Mouse (Mus musculus): ENCODE measurements at regions not wholly inside any gene's neighbourhood (a gene's known extent, or its start where the extent isn't known, plus 50 kb on each side); places are given as distances from the start of the nearest gene placed in this dataset.
"Not testable (repeated sequence)": the region's sequence is repeated elsewhere in the genome, so short reads cannot be mapped to it uniquely, and the experiment has no call there.

- Histone ChIP-seq H3K4me3 (ENCODE audit: low read depth, low read length) (no peak overlapping the region), H3K27me3 (replicated peaks; ENCODE audit: control insufficient read depth, insufficient read depth, low read length) (no peaks in the 10 kb centered on the region; the same call in 1 of the 2 replicates), H3K27ac (ENCODE audit: low read depth) (no peak overlapping the region), H3K9ac (ENCODE audit: low read length) (no peak overlapping the region), H3K4me2 (ENCODE audit: low read length) (no peak overlapping the region), H3K36me3 (ENCODE audit: control insufficient read depth, insufficient read depth, low read length) (no peaks in the 10 kb centered on the region), H3K9me3 (ENCODE audit: control insufficient read depth, low read length) (no peaks in the 10 kb centered on the region), H3K4me1 (replicated peaks; ENCODE audit: control insufficient read depth, insufficient read depth, low read length) (no peaks in the 10 kb centered on the region)
- ATAC-seq (replicated peaks; ENCODE audit: low FRiP score, low TSS enrichment, low read depth) (no peak), DNase-seq (ENCODE audit: low spot score) (no peak)
- 76% methylated on average over 2 of the region's 2 CpGs for WGBS
These were observed 88.3 kb upstream of the Tmem28 start for GRCm38 (mm10) chrX:99732526-99732925.

GRCm38 (mm10) chrX:99725101-99725500, 95.7 kb upstream of the Tmem28 start:
- no peak for DNase-seq (ENCODE audit: low spot score)
- no peak overlapping the region for H3K27ac ChIP-seq (ENCODE audit: low read depth)
- no peak for ATAC-seq (replicated peaks; ENCODE audit: low FRiP score, low TSS enrichment, low read depth)
- no peak overlapping the region for H3K9ac ChIP-seq (ENCODE audit: low read length)
- H3K27me3 ChIP-seq (replicated peaks; ENCODE audit: control insufficient read depth, insufficient read depth, low read length), result no peaks in the 10 kb centered on the region
- 0% methylated on average over 1 of the region's 1 CpGs for WGBS
- H3K36me3 ChIP-seq (ENCODE audit: control insufficient read depth, insufficient read depth, low read length), result no peaks in the 10 kb centered on the region
- H3K4me3 ChIP-seq (ENCODE audit: low read depth, low read length), result no peak overlapping the region
- H3K9me3 ChIP-seq (ENCODE audit: control insufficient read depth, low read length), result no peaks in the 10 kb centered on the region
- no peaks in the 10 kb centered on the region for H3K4me1 ChIP-seq (replicated peaks; ENCODE audit: control insufficient read depth, insufficient read depth, low read length)
- no peak overlapping the region for H3K4me2 ChIP-seq (ENCODE audit: low read length)

GRCm38 (mm10) chrX:99695366-99695765, 125.5 kb upstream of the Tmem28 start:
- no peaks in the 10 kb centered on the region for H3K9me3 ChIP-seq (ENCODE audit: control insufficient read depth, low read length)
- peaks cover 8% of the 10 kb centered on the region; the same call in 1 of the 2 replicates for H3K27me3 ChIP-seq (replicated peaks; ENCODE audit: control insufficient read depth, insufficient read depth, low read length)
- no peak overlapping the region for H3K4me2 ChIP-seq (ENCODE audit: low read length)
- no peak overlapping the region for H3K9ac ChIP-seq (ENCODE audit: low read length)
- H3K4me1 ChIP-seq (replicated peaks; ENCODE audit: control insufficient read depth, insufficient read depth, low read length), result no peaks in the 10 kb centered on the region
- ATAC-seq (replicated peaks; ENCODE audit: low FRiP score, low TSS enrichment, low read depth) (no peak), DNase-seq (ENCODE audit: low spot score) (no peak)
- no peak overlapping the region for H3K27ac ChIP-seq (ENCODE audit: low read depth)
- no peaks in the 10 kb centered on the region for H3K36me3 ChIP-seq (ENCODE audit: control insufficient read depth, insufficient read depth, low read length)
- WGBS, result 58% methylated on average over 4 of the region's 4 CpGs
- no peak overlapping the region for H3K4me3 ChIP-seq (ENCODE audit: low read depth, low read length)

DNA sequence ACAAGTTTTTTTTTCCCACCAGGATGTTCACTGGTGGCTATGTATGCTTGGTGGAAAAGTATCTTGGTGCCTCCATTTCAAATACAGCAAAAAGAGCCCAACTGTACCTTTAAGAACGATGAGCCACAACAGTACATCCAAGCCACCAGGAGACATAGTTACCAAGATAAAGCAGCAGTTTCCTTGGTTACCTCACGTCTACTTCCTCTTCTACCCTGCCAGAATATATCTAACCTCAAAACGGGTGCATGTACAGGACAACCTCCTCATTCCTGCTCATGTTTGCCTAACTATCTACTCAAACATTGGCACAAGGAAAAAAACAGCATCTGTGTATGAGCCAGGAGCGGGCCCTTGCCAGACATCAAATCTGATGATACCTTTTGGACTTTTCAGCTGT, 129.8 kb upstream of the Tmem28 start:
- no peak overlapping the region for H3K9ac ChIP-seq (ENCODE audit: low read length)
- no peak overlapping the region for H3K27ac ChIP-seq (ENCODE audit: low read depth)
- peaks cover 15% of the 10 kb centered on the region; the same call in 1 of the 2 replicates for H3K27me3 ChIP-seq (replicated peaks; ENCODE audit: control insufficient read depth, insufficient read depth, low read length)
- H3K4me2 ChIP-seq (ENCODE audit: low read length), result no peak overlapping the region
- WGBS, result 52% methylated on average over 4 of the region's 4 CpGs
- H3K4me1 ChIP-seq (replicated peaks; ENCODE audit: control insufficient read depth, insufficient read depth, low read length), result no peaks in the 10 kb centered on the region
- no peak overlapping the region for H3K4me3 ChIP-seq (ENCODE audit: low read depth, low read length)
- H3K36me3 ChIP-seq (ENCODE audit: control insufficient read depth, insufficient read depth, low read length), result no peaks in the 10 kb centered on the region
- no peak for ATAC-seq (replicated peaks; ENCODE audit: low FRiP score, low TSS enrichment, low read depth)
- DNase-seq (ENCODE audit: low spot score), result no peak
- no peaks in the 10 kb centered on the region for H3K9me3 ChIP-seq (ENCODE audit: control insufficient read depth, low read length)

GRCm38 (mm10) chrX:99689761-99690160, 131.1 kb upstream of the Tmem28 start:
- DNase-seq (ENCODE audit: low spot score), result no peak
- H3K9me3 ChIP-seq (ENCODE audit: control insufficient read depth, low read length), result no peaks in the 10 kb centered on the region
- H3K27ac ChIP-seq (ENCODE audit: low read depth), result no peak overlapping the region
- no peak for ATAC-seq (replicated peaks; ENCODE audit: low FRiP score, low TSS enrichment, low read depth)
- H3K4me3 ChIP-seq (ENCODE audit: low read depth, low read length), result no peak overlapping the region
- no peak overlapping the region for H3K4me2 ChIP-seq (ENCODE audit: low read length)
- WGBS, result 82% methylated on average over 4 of the region's 4 CpGs
- no peaks in the 10 kb centered on the region for H3K36me3 ChIP-seq (ENCODE audit: control insufficient read depth, insufficient read depth, low read length)
- peaks cover 15% of the 10 kb centered on the region; the same call in 1 of the 2 replicates for H3K27me3 ChIP-seq (replicated peaks; ENCODE audit: control insufficient read depth, insufficient read depth, low read length)
- no peaks in the 10 kb centered on the region for H3K4me1 ChIP-seq (replicated peaks; ENCODE audit: control insufficient read depth, insufficient read depth, low read length)
- H3K9ac ChIP-seq (ENCODE audit: low read length), result no peak overlapping the region

DNA sequence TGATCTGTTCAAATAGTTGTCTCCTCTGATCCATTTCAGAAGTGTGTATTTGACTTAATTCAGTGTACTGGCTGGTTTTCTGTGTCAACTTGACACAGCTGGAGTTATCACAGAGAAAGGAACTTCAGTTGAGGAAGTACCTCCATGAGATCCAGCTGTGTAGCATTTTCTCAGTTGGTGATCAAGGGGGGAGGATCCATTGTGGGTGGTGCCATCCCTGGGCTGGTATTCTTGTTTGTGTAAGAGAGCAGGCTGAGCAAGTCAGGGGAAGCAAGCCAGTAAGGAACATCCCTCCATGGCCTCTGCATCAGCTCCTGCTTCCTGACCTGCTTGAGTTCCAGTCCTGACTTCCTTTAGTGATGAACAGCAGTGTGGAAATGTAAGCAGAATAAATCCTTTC, 138.3 kb upstream of the Tmem28 start:
- H3K9ac ChIP-seq (ENCODE audit: low read length); ATAC-seq (replicated peaks; ENCODE audit: low FRiP score, low TSS enrichment, low read depth); H3K4me1 ChIP-seq (replicated peaks; ENCODE audit: control insufficient read depth, insufficient read depth, low read length); H3K4me2 ChIP-seq (ENCODE audit: low read length); H3K36me3 ChIP-seq (ENCODE audit: control insufficient read depth, insufficient read depth, low read length); H3K9me3 ChIP-seq (ENCODE audit: control insufficient read depth, low read length); H3K27me3 ChIP-seq (replicated peaks; ENCODE audit: control insufficient read depth, insufficient read depth, low read length); H3K4me3 ChIP-seq (ENCODE audit: low read depth, low read length); H3K27ac ChIP-seq (ENCODE audit: low read depth); DNase-seq (ENCODE audit: low spot score): not testable (repeated sequence)

GRCm38 (mm10) chrX:99667596-99667995, 153.2 kb upstream of the Tmem28 start:
- H3K4me2 ChIP-seq (ENCODE audit: low read length), result no peak overlapping the region
- no peaks in the 10 kb centered on the region for H3K9me3 ChIP-seq (ENCODE audit: control insufficient read depth, low read length)
- H3K36me3 ChIP-seq (ENCODE audit: control insufficient read depth, insufficient read depth, low read length), result no peaks in the 10 kb centered on the region
- ATAC-seq (replicated peaks; ENCODE audit: low FRiP score, low TSS enrichment, low read depth), result no peak
- H3K4me3 ChIP-seq (ENCODE audit: low read depth, low read length), result no peak overlapping the region
- no peak for DNase-seq (ENCODE audit: low spot score)
- H3K27me3 ChIP-seq (replicated peaks; ENCODE audit: control insufficient read depth, insufficient read depth, low read length), result peaks cover 12% of the 10 kb centered on the region; the same call in 1 of the 2 replicates
- 58% methylated on average over 2 of the region's 2 CpGs for WGBS
- no peak overlapping the region for H3K27ac ChIP-seq (ENCODE audit: low read depth)
- H3K4me1 ChIP-seq (replicated peaks; ENCODE audit: control insufficient read depth, insufficient read depth, low read length), result no peaks in the 10 kb centered on the region
- H3K9ac ChIP-seq (ENCODE audit: low read length), result no peak overlapping the region

DNA sequence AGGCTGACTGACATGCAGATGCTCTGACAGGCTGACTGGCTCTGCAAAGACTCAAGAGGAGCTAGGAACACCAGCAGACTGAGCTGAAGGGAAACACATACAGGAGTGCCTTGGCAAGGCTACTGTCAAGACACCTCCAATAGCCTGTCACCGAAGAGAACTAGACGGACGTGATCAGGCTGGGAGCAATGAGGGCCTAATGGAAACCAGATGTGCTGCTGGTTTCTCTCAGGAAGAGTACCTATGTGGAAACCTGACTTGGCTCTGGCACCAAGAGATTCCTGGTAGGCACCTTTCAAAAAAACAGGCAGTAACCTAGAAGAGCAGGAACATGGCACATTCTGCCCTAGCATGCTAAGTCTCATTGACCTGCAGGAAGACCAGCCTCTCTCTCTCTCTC, 158.3 kb upstream of the Tmem28 start:
- Histone ChIP-seq H3K27ac (ENCODE audit: low read depth) (no peak overlapping the region), H3K4me3 (ENCODE audit: low read depth, low read length) (no peak overlapping the region), H3K4me1 (replicated peaks; ENCODE audit: control insufficient read depth, insufficient read depth, low read length) (no peaks in the 10 kb centered on the region), H3K9ac (ENCODE audit: low read length) (no peak overlapping the region), H3K36me3 (ENCODE audit: control insufficient read depth, insufficient read depth, low read length) (no peaks in the 10 kb centered on the region), H3K27me3 (replicated peaks; ENCODE audit: control insufficient read depth, insufficient read depth, low read length) (peaks cover 21% of the 10 kb centered on the region), H3K9me3 (ENCODE audit: control insufficient read depth, low read length) (no peaks in the 10 kb centered on the region), H3K4me2 (ENCODE audit: low read length) (no peak overlapping the region)
- DNase-seq (ENCODE audit: low spot score) (no peak), ATAC-seq (replicated peaks; ENCODE audit: low FRiP score, low TSS enrichment, low read depth) (no peak)
- 45% methylated on average over 3 of the region's 3 CpGs for WGBS

DNA sequence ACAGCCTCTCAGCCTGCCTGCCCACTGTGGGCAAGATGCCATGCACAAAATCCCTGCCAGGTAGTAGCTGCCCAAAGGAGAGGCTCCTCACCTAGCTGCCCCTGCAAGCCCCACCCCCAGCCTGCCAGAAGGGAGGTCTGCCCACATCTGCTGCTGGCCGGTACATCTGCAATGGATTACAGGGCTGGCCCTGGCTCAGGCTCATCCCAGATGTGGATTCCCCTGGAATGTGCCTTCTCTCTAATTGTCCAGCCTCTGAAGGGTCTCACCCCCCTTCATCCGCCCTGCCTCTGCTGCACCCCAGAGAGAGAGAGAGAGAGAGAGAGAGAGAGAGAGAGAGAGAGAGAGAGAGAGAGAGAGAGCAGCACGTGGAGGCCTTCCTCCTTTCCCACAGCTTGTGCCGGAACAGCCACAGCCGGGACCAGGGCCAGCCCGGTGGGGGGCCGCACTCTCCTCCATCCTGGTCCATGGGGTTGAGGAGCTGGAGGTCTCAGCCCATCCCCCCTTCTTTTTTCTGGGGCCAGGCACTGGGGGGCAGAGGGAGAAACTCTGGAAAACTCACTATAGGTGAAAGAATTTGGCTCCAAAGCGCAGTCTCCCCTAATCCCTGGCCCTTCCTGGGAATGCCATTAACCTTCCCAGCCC, 161.2 kb upstream of the Tmem28 start:
- Histone ChIP-seq H3K27me3 (replicated peaks; ENCODE audit: control insufficient read depth, insufficient read depth, low read length) (peaks cover 12% of the 10 kb centered on the region), H3K4me1 (replicated peaks; ENCODE audit: control insufficient read depth, insufficient read depth, low read length) (no peaks in the 10 kb centered on the region), H3K4me3 (ENCODE audit: low read depth, low read length) (no peak overlapping the region), H3K9ac (ENCODE audit: low read length) (no peak overlapping the region), H3K9me3 (ENCODE audit: control insufficient read depth, low read length) (no peaks in the 10 kb centered on the region), H3K4me2 (ENCODE audit: low read length) (no peak overlapping the region), H3K27ac (ENCODE audit: low read depth) (no peak overlapping the region), H3K36me3 (ENCODE audit: control insufficient read depth, insufficient read depth, low read length) (no peaks in the 10 kb centered on the region)
- ATAC-seq (replicated peaks; ENCODE audit: low FRiP score, low TSS enrichment, low read depth) (no peak), DNase-seq (ENCODE audit: low spot score) (no peak)
- WGBS, result 40% methylated on average over 7 of the region's 8 CpGs

Data from intestine, embryonic 14.5 days (tissue).